Mouse (Mus musculus) liver, adult 2 months (tissue): ENCODE results near the gene Fhit. TPM values are rescaled to one million over a fixed set of nuclear protein-coding genes. Genes with fewer than 3 reads are reported as not detected.

Experiments used
- DNase-seq: peaks from one replicate; pipeline ENCODE4 v3.0.0-alpha.2; 2011; ENCODE audit warnings: low read depth, low spot score; ENCODE audit errors: extremely low read depth
- H3K27ac ChIP-seq: fragments of 200-500 bp; replicated peaks from 2 replicates; pipeline ENCODE4 v1.5.1; 2012; ENCODE audit warnings: low read depth, mild to moderate bottlenecking, control low read depth, inconsistent platforms, low read length; ENCODE audit not compliant: insufficient read depth
- H3K27me3 ChIP-seq: fragments of 200-500 bp; 2 replicates; pipeline ENCODE4 v1.6.1; 2012; ENCODE audit warnings: mild to moderate bottlenecking, moderate library complexity, low read length, inconsistent platforms; ENCODE audit not compliant: control insufficient read depth, insufficient read depth
- H3K36me3 ChIP-seq: fragments of 200-500 bp; 2 replicates; pipeline ENCODE4 v1.6.1; 2012; ENCODE audit warnings: low read length, inconsistent platforms; ENCODE audit not compliant: control insufficient read depth, insufficient read depth
- H3K4me1 ChIP-seq: fragments of 200-500 bp; 2 replicates; pipeline ENCODE4 v1.6.1; 2011; ENCODE audit warnings: low read length; ENCODE audit not compliant: control insufficient read depth, insufficient read depth
- H3K4me3 ChIP-seq: fragments of 200-500 bp; 2 replicates; pipeline ENCODE4 v1.5.1; 2011; ENCODE audit warnings: low read depth, mild to moderate bottlenecking, control low read depth, low read length, moderate library complexity; ENCODE audit not compliant: insufficient read depth
- H3K79me2 ChIP-seq: fragments of 200-500 bp; 2 replicates; pipeline ENCODE4 v1.6.1; 2012; ENCODE audit warnings: inconsistent platforms, mild to moderate bottlenecking, low read length, moderate library complexity; ENCODE audit not compliant: control insufficient read depth, insufficient read depth
- H3K9ac ChIP-seq: fragments of 200-500 bp; 2 replicates; pipeline ENCODE4 v1.6.1; 2012; ENCODE audit warnings: low read depth, mild to moderate bottlenecking, control low read depth, inconsistent platforms, low read length
- CTCF ChIP-seq: fragments of 200-500 bp; IDR thresholded peaks from 2 replicates; pipeline ENCODE4 v1.5.1; 2011; ENCODE audit warnings: low read depth, low read length, control low read depth
- POLR2A ChIP-seq: fragments of 200-500 bp; IDR thresholded peaks from 2 replicates; pipeline ENCODE4 v1.6.1; 2011; ENCODE audit warnings: low read length, control low read depth; ENCODE audit not compliant: insufficient read depth; ENCODE audit errors: extremely low read depth
- WGBS: fragments of 180-500 bp; shearing (Covaris S2); methylation state at CpG from one replicate; pipeline ENCODE4 v1.1.7; 2018; 5-methylcytosine and 5-hydroxymethylcytosine counted together
- polyA plus RNA-seq: library from polyadenylated mRNA; depleted of rRNA; stranded (reverse); fragments of >200 nt; gene quantifications from 2 replicates; pipeline ENCODE4 v1.2.3, GENCODE M21; 2012
- total RNA-seq: library from RNA; depleted of rRNA; stranded (reverse); fragments of >200 nt; gene quantifications from 2 replicates; pipeline ENCODE4 v1.2.3, GENCODE M21; 2014

Gene Fhit
- total and polyA plus RNA-seq, 2 experiments: 7.6 to 7.8 TPM

- no peak for DNase-seq
- Histone ChIP-seq H3K4me3 (no peak overlapping the region), H3K4me1 (no peaks in the 10 kb centered on the region), H3K9ac (no peak overlapping the region), H3K36me3 (no peaks in the 10 kb centered on the region), H3K27ac (no peak overlapping the region), H3K27me3 (no peaks in the 10 kb centered on the region), H3K79me2 (no peaks in the 10 kb centered on the region)
- WGBS: 74% methylated on average over 4 of the region's 4 CpGs
- no peak for TF ChIP-seq POLR2A
- TF ChIP-seq CTCF: no peak
These were observed 1039.7 kb downstream of the Fhit start for GRCm38 (mm10) chr14:10122176-10122575.

GRCm38 (mm10) chr14:10096236-10096635, 1065.6 kb downstream of the Fhit start:
- no peak overlapping the region for H3K27ac ChIP-seq
- no peaks in the 10 kb centered on the region for H3K27me3 ChIP-seq
- H3K4me3 ChIP-seq: no peak overlapping the region
- no peaks in the 10 kb centered on the region for H3K4me1 ChIP-seq
- no peak for DNase-seq
- H3K36me3 ChIP-seq: no peaks in the 10 kb centered on the region
- no peak overlapping the region for H3K9ac ChIP-seq
- TF ChIP-seq POLR2A (no peak), CTCF (no peak)
- WGBS: 95% methylated on average over 2 of the region's 2 CpGs
- no peaks in the 10 kb centered on the region for H3K79me2 ChIP-seq

- H3K36me3 ChIP-seq: no peaks in the 10 kb centered on the region
- no peak overlapping the region for H3K9ac ChIP-seq
- 69% methylated on average over 3 of the region's 3 CpGs for WGBS
- TF ChIP-seq CTCF: no peak
- no peak for TF ChIP-seq POLR2A
- no peaks in the 10 kb centered on the region for H3K27me3 ChIP-seq
- DNase-seq: no peak
- no peak overlapping the region for H3K4me3 ChIP-seq
- H3K27ac ChIP-seq: no peak overlapping the region
- no peaks in the 10 kb centered on the region for H3K4me1 ChIP-seq
- H3K79me2 ChIP-seq: no peaks in the 10 kb centered on the region
These were observed 1082.8 kb downstream of the Fhit start for GRCm38 (mm10) chr14:10079062-10079461.

- 87% methylated on average over 3 of the region's 3 CpGs for WGBS
- no peak for DNase-seq
- H3K27me3 ChIP-seq: no peaks in the 10 kb centered on the region
- H3K4me1 ChIP-seq: no peaks in the 10 kb centered on the region
- no peak overlapping the region for H3K9ac ChIP-seq
- H3K79me2 ChIP-seq: no peaks in the 10 kb centered on the region
- H3K4me3 ChIP-seq: no peak overlapping the region
- H3K36me3 ChIP-seq: no peaks in the 10 kb centered on the region
- TF ChIP-seq CTCF (no peak), POLR2A (no peak)
- no peak overlapping the region for H3K27ac ChIP-seq
These were observed 1111.9 kb downstream of the Fhit start for GRCm38 (mm10) chr14:10049947-10050346.

- 78% methylated on average over 2 of the region's 2 CpGs for WGBS
- no peak for TF ChIP-seq CTCF
- no peak for TF ChIP-seq POLR2A
- Histone ChIP-seq H3K27ac (no peak overlapping the region), H3K79me2 (no peaks in the 10 kb centered on the region), H3K9ac (no peak overlapping the region), H3K4me1 (no peaks in the 10 kb centered on the region), H3K4me3 (no peak overlapping the region), H3K27me3 (no peaks in the 10 kb centered on the region), H3K36me3 (no peaks in the 10 kb centered on the region)
- DNase-seq: no peak
These were observed 1114.6 kb downstream of the Fhit start for GRCm38 (mm10) chr14:10047123-10047783.

- TF ChIP-seq POLR2A: no peak
- no peak for TF ChIP-seq CTCF
- Histone ChIP-seq H3K4me3 (no peak overlapping the region), H3K79me2 (no peaks in the 10 kb centered on the region), H3K27ac (no peak overlapping the region), H3K9ac (no peak overlapping the region), H3K36me3 (no peaks in the 10 kb centered on the region), H3K27me3 (no peaks in the 10 kb centered on the region), H3K4me1 (no peaks in the 10 kb centered on the region)
- 62% methylated on average over 7 of the region's 7 CpGs for WGBS
- DNase-seq: no peak
These were observed 1115.3 kb downstream of the Fhit start for GRCm38 (mm10) chr14:10046336-10047122.
